Mouse (Mus musculus): ENCODE data around the gene Fbxw9.

GRCm38 (mm10) chr8:85011242-85011641, 48.6 kb upstream of the Fbxw9 start:
- no peak for TF ChIP-seq CTCF (IDR thresholded peaks at IDR 0.05; ENCODE audit: low read depth, low read length)
- TF ChIP-seq POLR2A (IDR thresholded peaks at IDR 0.05; ENCODE audit: insufficient read depth, low read length): no peak
- no peak for TF ChIP-seq EP300 (IDR thresholded peaks at IDR 0.05; ENCODE audit: insufficient read depth, low read depth, low read length)
